Mouse (Mus musculus) bone marrow macrophage, adult 2 months (primary cell): ENCODE results near the gene Wdr43.

Source experiments
- CTCF ChIP-seq: IDR thresholded peaks from 2 replicates; pipeline ENCODE4 v1.5.1; 2012; ENCODE audit warnings: low read depth, mild to moderate bottlenecking, low read length, moderate library complexity
- POLR2A ChIP-seq: IDR thresholded peaks from 2 replicates; pipeline ENCODE4 v1.6.1; 2012; ENCODE audit warnings: mild to moderate bottlenecking, low read depth, low read length, borderline replicate concordance

DNA sequence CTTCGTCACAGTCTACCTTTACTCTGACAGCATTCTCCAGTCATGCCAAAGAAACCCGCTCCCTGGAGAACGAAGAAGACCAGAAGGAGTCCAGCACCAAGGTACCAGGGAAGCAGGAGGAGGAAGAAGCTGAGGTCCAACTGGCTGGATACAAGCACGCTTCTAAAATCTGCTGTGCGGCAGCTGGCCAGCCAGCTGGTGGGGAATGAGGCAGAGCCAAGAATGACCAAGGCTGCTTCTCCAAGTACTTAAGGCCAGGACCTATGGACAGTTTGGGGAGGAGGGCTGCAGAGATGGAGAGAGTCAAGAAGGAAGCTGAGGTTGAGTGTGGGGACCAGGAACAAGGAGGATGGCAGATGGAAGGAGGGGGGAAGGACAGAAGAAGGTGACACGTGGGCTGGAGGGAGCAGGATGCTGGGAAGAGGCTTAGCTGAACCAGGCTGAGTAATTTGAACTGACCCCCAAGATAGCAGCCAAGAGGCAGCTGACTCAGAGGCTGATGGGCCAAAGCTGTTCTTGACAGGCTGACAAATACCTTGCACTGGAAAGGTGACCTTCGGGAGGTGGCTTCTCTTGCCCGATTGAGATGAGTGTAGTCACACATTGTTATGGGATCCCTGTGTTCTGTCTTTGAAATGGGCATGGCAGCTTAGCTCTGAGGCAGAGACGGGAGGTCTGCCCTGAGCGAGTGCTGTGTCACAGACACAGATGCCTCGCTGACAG lies 82.4 kb downstream of the Wdr43 start:
- TF ChIP-seq POLR2A: no peak
- no peak for TF ChIP-seq CTCF
